Mouse (Mus musculus) lung, postnatal 0 days (tissue): ENCODE results near the gene Arnt2.

Experiments used
- CTCF ChIP-seq: IDR thresholded peaks from 2 replicates; pipeline ENCODE4 v1.5.1; 2016; ENCODE audit warnings: antibody characterized with exemption, mild to moderate bottlenecking
- EP300 ChIP-seq: IDR thresholded peaks from 2 replicates; pipeline ENCODE4 v1.6.1; 2016; ENCODE audit warnings: antibody characterized with exemption, mild to moderate bottlenecking, control low read depth

GRCm38 (mm10) chr7:84432151-84432550, 22.2 kb upstream of the Arnt2 start:
- TF ChIP-seq CTCF (no peak), EP300 (no peak)
